Mouse (Mus musculus) midbrain, embryonic 16.5 days (tissue): Measurements from ENCODE around the gene Depdc5. TPM values are rescaled to one million over a fixed set of nuclear protein-coding genes. Genes with fewer than 3 reads are reported as not detected.

Experiments used
- ATAC-seq: fragments of 200-750 bp; cut with Nextera tagmentation; 2 replicates; pipeline ENCODE4 v1.8.0; 2017; ENCODE audit warnings: moderate TSS enrichment
- H3K27ac ChIP-seq: fragments of 300-500 bp; sonication (generic); 2 replicates; pipeline ENCODE4 v1.5.1; 2014; ENCODE audit warnings: mild to moderate bottlenecking, low read length, mixed read lengths
- H3K27me3 ChIP-seq: fragments of 300-500 bp; sonication (generic); 2 replicates; pipeline ENCODE4 v1.6.1; 2014; ENCODE audit warnings: low read depth, low read length, mixed read lengths; ENCODE audit not compliant: control insufficient read depth, insufficient read depth
- H3K36me3 ChIP-seq: fragments of 300-500 bp; sonication (generic); 2 replicates; pipeline ENCODE4 v1.6.1; 2014; ENCODE audit warnings: mild to moderate bottlenecking, low read length, moderate library complexity, mixed read lengths; ENCODE audit not compliant: control insufficient read depth, insufficient read depth
- H3K4me1 ChIP-seq: fragments of 300-500 bp; sonication (generic); 2 replicates; pipeline ENCODE4 v1.6.1; 2014; ENCODE audit warnings: mild to moderate bottlenecking, low read length, mixed read lengths; ENCODE audit not compliant: control insufficient read depth, insufficient read depth
- H3K4me2 ChIP-seq: fragments of 300-500 bp; sonication (generic); 2 replicates; pipeline ENCODE4 v1.6.1; 2014; ENCODE audit warnings: mild to moderate bottlenecking, low read length, mixed read lengths
- H3K4me3 ChIP-seq: fragments of 300-500 bp; sonication (generic); 2 replicates; pipeline ENCODE4 v1.5.1; 2014; ENCODE audit warnings: low read depth, mild to moderate bottlenecking, low read length, moderate library complexity, mixed read lengths
- H3K9ac ChIP-seq: fragments of 300-500 bp; sonication (generic); 2 replicates; pipeline ENCODE4 v1.6.1; 2014; ENCODE audit warnings: low read depth, low read length, mixed read lengths
- H3K9me3 ChIP-seq: fragments of 300-500 bp; sonication (generic); replicated peaks from 2 replicates; pipeline ENCODE4 v1.6.1; 2014; ENCODE audit warnings: mild to moderate bottlenecking, low read length, mixed read lengths; ENCODE audit not compliant: control insufficient read depth, poor library complexity, severe bottlenecking
- WGBS: fragments of 180-500 bp; shearing (Covaris S2); extraction: QIAGEN DNeasy Blood & Tissue Kit; methylation state at CpG from one replicate; pipeline ENCODE4 v1.1.7; 2014; 5-methylcytosine and 5-hydroxymethylcytosine counted together
- polyA plus RNA-seq: library from polyadenylated mRNA; unstranded; fragments of >200 nt; fragmentation: Nextera tagmentation; extraction: Ambion mirVana; gene quantifications from 2 replicates; pipeline ENCODE4 v1.2.1, GENCODE M21; 2015

Gene Depdc5
- polyA plus RNA-seq, 1 experiment from 2014 or later = 27.4 TPM

DNA sequence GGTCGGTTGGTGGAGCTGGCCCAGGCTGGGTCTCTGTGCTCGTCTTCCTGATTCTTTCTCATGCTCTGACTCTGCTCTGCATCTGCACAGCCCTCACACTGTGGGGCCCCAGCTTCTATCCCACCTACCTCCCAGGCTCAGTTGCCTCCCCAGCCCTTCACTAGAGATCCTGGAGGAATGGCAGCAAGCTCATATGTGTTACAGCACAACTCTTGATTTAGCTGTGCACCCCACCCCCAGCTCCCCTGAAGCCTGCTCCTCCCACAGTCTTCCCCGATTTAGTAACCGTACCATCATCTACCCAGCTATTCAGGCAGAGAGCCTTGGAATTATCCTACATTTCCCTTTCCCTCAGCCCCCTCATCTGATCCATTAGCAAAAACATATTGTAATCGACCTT lies 137.6 kb downstream of the Depdc5 start:
- ATAC-seq = no peak

DNA sequence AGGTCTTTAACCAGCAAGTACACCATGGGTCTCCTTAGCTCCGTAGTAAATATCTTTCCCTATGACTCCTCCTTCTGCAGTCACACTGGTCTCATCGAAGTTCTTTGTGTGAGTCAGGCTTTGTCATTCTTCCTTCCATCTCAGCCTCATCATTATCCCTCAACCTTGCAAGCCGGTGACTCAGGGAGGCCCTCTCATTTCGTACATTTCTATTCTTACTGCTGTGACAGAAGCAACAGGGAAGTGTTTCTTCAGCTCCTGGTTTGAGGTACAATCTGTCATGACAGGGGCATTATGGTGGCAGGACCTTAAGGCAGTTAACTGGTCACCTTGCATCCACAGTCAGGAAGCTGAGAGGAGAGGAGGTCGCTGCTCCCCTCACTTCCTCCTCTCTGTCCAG lies 139.3 kb downstream of the Depdc5 start:
- Histone ChIP-seq H3K4me1 (peaks cover 27% of the 10 kb centered on the region), H3K4me3 (no peak overlapping the region), H3K27ac (no peak overlapping the region), H3K36me3 (no peaks in the 10 kb centered on the region), H3K9ac (no peak overlapping the region), H3K9me3 (no peaks in the 10 kb centered on the region), H3K27me3 (no peaks in the 10 kb centered on the region), H3K4me2 (no peak overlapping the region)
- no peak for ATAC-seq
- WGBS = 92% methylated on average over 5 of the region's 5 CpGs

More for the DNA sequence above, 137.6 kb downstream of the Depdc5 start:
- Histone ChIP-seq H3K4me2 (no peak overlapping the region), H3K36me3 (no peaks in the 10 kb centered on the region), H3K27me3 (no peaks in the 10 kb centered on the region), H3K4me3 (no peak overlapping the region), H3K4me1 (peaks cover 20% of the 10 kb centered on the region), H3K27ac (no peak overlapping the region), H3K9me3 (no peaks in the 10 kb centered on the region), H3K9ac (no peak overlapping the region)
- 85% methylated on average over 5 of the region's 5 CpGs for WGBS

DNA sequence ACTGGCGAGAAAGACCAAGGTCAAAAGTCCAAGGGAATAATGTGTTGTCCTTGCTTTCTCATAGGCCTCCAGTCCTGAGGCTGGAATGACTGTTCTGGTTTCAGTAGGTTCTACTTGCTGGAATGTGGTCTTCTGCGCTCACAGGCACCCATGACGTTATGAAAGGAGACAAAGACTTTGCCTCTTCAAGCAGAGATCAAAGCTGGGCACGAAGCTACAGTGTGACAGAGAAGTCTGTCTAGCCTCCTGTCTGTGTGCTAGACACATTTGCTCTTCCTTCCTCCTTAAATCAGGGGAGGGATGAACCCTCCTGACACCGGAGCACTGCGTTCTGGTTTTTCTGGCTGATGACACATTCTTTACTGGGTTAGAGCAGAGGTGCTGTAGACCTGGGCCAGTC lies 140.0 kb downstream of the Depdc5 start:
- H3K27ac ChIP-seq = no peak overlapping the region
- no peaks in the 10 kb centered on the region for H3K9me3 ChIP-seq
- H3K4me1 ChIP-seq = peaks cover 27% of the 10 kb centered on the region
- 69% methylated on average over 6 of the region's 6 CpGs for WGBS
- no peak overlapping the region for H3K4me3 ChIP-seq
- H3K27me3 ChIP-seq = no peaks in the 10 kb centered on the region
- H3K9ac ChIP-seq = no peak overlapping the region
- no peak for ATAC-seq
- H3K4me2 ChIP-seq = no peak overlapping the region
- no peaks in the 10 kb centered on the region for H3K36me3 ChIP-seq

GRCm38 (mm10) chr5:33004110-33004509 lies 140.6 kb downstream of the Depdc5 start:
- Histone ChIP-seq H3K9me3 (no peaks in the 10 kb centered on the region), H3K27me3 (no peaks in the 10 kb centered on the region), H3K4me1 (peaks cover 27% of the 10 kb centered on the region), H3K4me3 (no peak overlapping the region), H3K4me2 (no peak overlapping the region), H3K36me3 (no peaks in the 10 kb centered on the region), H3K9ac (no peak overlapping the region), H3K27ac (no peak overlapping the region)
- 84% methylated on average over 4 of the region's 4 CpGs for WGBS
- no peak for ATAC-seq

DNA sequence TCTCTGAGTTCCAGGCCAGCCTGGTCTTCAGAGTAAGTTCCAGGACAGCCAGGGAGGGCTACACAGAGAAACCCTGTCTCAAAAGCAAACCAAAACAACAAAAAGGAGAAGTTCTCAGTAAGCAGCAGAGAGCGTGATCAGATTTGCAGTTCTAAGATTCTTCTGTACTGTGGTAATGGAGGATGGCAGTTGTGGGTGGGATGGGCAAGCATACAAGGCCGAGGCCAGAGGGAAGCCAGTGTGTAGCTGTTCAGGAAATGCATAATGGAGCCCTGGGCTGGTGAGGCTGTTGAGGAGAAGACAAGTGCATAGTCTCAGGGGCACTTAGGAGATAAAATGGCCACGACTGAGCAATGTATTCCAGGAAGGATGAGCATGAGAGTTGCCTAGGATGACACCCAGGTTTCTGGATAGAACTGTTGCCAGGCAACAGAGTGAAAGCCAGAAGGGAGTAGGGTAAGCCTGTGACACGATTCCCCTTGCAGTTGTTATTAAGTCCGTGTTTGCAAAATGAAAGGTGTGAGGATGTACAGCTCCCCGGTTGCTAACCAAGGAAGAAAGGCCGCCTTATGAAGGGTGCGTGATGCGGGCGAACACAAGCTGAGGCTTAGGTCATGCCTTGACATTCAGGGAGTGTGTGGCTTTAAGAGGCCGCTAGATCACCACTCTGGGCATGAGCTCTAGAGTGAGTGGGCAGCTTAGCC lies 142.1 kb downstream of the Depdc5 start:
- Histone ChIP-seq H3K27me3 (no peaks in the 10 kb centered on the region), H3K4me2 (0 out of 2 replicates have a peak overlapping the region, but pooled peaks have one; percentile 3), H3K9me3 (no peaks in the 10 kb centered on the region), H3K4me3 (no peak overlapping the region), H3K4me1 (peaks cover 33% of the 10 kb centered on the region), H3K27ac (peak overlapping the region; percentile 88), H3K36me3 (no peaks in the 10 kb centered on the region), H3K9ac (peak overlapping the region; percentile 47)
- WGBS = 48% methylated on average over 11 of the region's 11 CpGs
- peak; percentile 75 for ATAC-seq

GRCm38 (mm10) chr5:33006670-33007069 lies 143.2 kb downstream of the Depdc5 start:
- peak overlapping the region; percentile 88 for H3K27ac ChIP-seq
- H3K36me3 ChIP-seq = no peaks in the 10 kb centered on the region
- peak; percentile 85 for ATAC-seq
- no peak overlapping the region for H3K9ac ChIP-seq
- WGBS = 23% methylated on average over 8 of the region's 8 CpGs
- H3K4me2 ChIP-seq = peak overlapping the region; percentile 1; the same call in 1 of the 2 replicates
- peaks cover 44% of the 10 kb centered on the region for H3K4me1 ChIP-seq
- no peak overlapping the region for H3K4me3 ChIP-seq
- H3K27me3 ChIP-seq = no peaks in the 10 kb centered on the region
- no peaks in the 10 kb centered on the region for H3K9me3 ChIP-seq

DNA sequence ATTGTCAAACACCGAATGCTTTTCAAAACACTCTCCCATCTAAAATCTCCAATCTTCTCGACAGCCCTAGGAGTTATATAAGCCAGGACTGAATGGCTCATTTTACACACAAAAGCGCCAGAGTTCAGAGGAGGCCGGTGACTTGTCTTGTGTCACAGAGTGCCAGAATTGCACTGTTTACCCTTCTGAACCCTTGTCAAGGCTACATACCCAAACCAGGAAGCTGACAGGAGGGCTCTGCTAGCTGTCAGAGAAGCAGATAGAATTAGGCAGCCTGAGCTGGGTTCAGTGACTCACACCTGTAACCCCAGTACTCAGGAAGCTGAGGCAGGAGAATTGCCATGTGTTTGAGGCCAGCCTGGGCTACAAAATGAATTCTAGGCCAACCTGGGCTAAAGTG lies 143.9 kb downstream of the Depdc5 start:
- no peak overlapping the region for H3K9ac ChIP-seq
- H3K4me1 ChIP-seq = peaks cover 48% of the 10 kb centered on the region
- H3K36me3 ChIP-seq = no peaks in the 10 kb centered on the region
- no peaks in the 10 kb centered on the region for H3K9me3 ChIP-seq
- H3K27ac ChIP-seq = peak overlapping the region; percentile 88
- no peak overlapping the region for H3K4me3 ChIP-seq
- no peaks in the 10 kb centered on the region for H3K27me3 ChIP-seq
- H3K4me2 ChIP-seq = no peak overlapping the region
- WGBS = 58% methylated on average over 4 of the region's 4 CpGs
- ATAC-seq = no peak

DNA sequence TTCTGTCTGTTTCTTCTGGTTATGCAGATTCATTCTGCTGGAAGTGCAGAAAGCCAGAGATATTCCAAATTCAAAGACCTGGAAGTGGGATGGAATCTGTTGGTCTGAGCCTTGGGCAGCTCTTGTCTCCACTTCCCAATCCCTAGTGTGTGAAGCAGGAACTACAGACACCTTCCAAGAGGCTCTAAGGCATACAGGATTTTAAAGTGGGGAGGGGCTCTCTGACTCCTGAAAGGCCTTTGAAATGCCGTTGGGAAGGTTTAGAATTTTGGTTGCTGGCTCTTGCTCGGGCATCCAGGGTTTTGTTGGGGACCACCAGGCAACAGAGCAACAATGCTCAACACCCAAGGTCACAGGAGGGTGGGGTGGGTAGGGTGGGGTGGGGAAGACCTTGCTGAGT lies 145.8 kb downstream of the Depdc5 start:
- H3K4me2 ChIP-seq = no peak overlapping the region
- ATAC-seq = no peak
- no peak overlapping the region for H3K27ac ChIP-seq
- no peaks in the 10 kb centered on the region for H3K27me3 ChIP-seq
- H3K36me3 ChIP-seq = no peaks in the 10 kb centered on the region
- H3K4me1 ChIP-seq = peaks cover 48% of the 10 kb centered on the region
- no peak overlapping the region for H3K9ac ChIP-seq
- 55% methylated on average over 2 of the region's 2 CpGs for WGBS
- H3K4me3 ChIP-seq = no peak overlapping the region
- H3K9me3 ChIP-seq = no peaks in the 10 kb centered on the region

DNA sequence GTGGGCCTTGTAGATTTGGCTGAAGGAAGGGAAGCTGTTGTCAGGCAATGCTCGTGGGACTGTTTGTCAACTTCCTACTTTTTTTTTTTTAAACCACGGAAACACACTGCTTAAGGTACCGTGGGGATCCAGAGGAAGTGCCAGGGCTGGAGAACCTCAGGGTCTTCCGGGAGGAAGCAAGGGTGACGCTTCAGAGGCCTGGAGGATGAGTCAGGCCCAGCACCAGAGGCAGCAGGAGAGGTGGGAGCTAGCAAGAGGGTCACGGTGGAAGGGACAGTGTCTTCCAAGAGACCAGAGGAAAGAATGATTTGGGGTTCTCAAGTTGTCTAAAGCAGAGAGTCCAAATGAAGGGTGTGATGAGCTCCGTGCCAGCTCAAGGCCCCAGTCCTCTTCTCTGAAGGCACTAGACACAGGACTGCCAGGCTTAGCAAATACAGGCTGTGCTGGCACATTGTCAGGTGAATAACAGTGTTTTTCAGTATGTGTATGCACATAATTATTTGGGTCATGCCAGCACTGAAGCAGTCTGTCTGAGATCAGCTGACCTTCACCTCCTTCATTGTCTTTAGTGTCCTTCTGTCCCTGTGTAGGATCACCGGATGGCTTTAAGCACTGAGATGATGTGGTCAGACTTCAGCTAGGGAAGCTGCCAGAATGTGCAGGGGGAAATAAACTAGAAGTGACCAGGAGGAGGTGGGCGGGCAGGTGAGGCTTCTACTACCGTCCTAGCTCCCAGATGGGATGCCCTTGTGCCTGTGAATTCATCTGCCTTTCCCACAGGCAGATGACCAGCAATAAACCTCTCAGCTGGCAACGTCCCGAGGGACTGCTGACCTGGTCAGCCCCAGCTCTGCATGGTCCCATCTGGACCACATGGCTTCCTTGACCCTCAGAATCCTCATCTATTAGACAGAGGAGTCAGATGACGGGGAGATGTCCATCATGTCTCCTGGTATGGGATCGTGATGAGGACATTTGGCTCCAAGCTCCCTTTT lies 146.6 kb downstream of the Depdc5 start:
- ATAC-seq = no peak
- WGBS = 73% methylated on average over 14 of the region's 14 CpGs
- no peak overlapping the region for H3K4me2 ChIP-seq

More for the DNA sequence above, 146.6 kb downstream of the Depdc5 start:
- Histone ChIP-seq H3K36me3 (no peaks in the 10 kb centered on the region), H3K4me1 (peaks cover 45% of the 10 kb centered on the region), H3K27ac (peak overlapping the region; percentile 85), H3K4me3 (no peak overlapping the region), H3K9me3 (no peaks in the 10 kb centered on the region), H3K9ac (peak overlapping the region; percentile 31; the same call in 1 of the 2 replicates), H3K27me3 (no peaks in the 10 kb centered on the region)
